Mouse (Mus musculus) layer of hippocampus, adult 2 months (tissue): ENCODE data around the gene Fbxw4. TPM values are rescaled to one million over a fixed set of nuclear protein-coding genes. Genes with fewer than 3 reads are reported as not detected.
A peak's percentile ranks its signal among the peaks of the same experiment; 100 is the strongest.

Source experiments
- DNase-seq, 2 experiments: peaks; one replicate each; pipeline ENCODE4 v3.0.0; 2022; ENCODE audit warnings: low spot score in 2 of 2
- H3K27ac ChIP-seq: fragments of 200-600 bp; 2 replicates; pipeline ENCODE4 v1.8.1; 2022
- H3K4me3 ChIP-seq: fragments of 200-600 bp; 2 replicates; pipeline ENCODE4 v1.8.1; 2022; ENCODE audit warnings: mild to moderate bottlenecking
- CTCF ChIP-seq: fragments of 200-600 bp; conservative IDR thresholded peaks from 2 replicates; pipeline ENCODE4 v1.8.1; 2022; ENCODE audit warnings: antibody characterized with exemption, mild to moderate bottlenecking, moderate library complexity
- total RNA-seq, 2 experiments: library from RNA; stranded (reverse); gene quantifications; 2 replicates each; pipeline ENCODE4 v1.2.3; 2021

The Fbxw4 gene
- total RNA-seq, 2 experiments from 2014 or later, result 35.4 to 38.7 TPM

GRCm38 (mm10) chr19:45594079-45594478 is 66.0 kb downstream of the Fbxw4 start:
- H3K27ac ChIP-seq, result no peak overlapping the region
- no peak overlapping the region for H3K4me3 ChIP-seq
- no peak for DNase-seq
- no peak for TF ChIP-seq CTCF

- no peak for TF ChIP-seq CTCF
- H3K27ac ChIP-seq, result no peak overlapping the region
- no peak for DNase-seq
These were observed 67.2 kb downstream of the Fbxw4 start for GRCm38 (mm10) chr19:45592916-45593315.

GRCm38 (mm10) chr19:45591704-45592103 is 68.4 kb downstream of the Fbxw4 start:
- no peak overlapping the region for H3K4me3 ChIP-seq
- DNase-seq, result no peak
- TF ChIP-seq CTCF, result no peak
- peak overlapping the region; percentile 12; the same call in 1 of the 2 replicates for H3K27ac ChIP-seq

More at GRCm38 (mm10) chr19:45592916-45593315, 67.2 kb downstream of the Fbxw4 start:
- H3K4me3 ChIP-seq, result no peak overlapping the region

- TF ChIP-seq CTCF, result no peak
- no peak for DNase-seq
- Histone ChIP-seq H3K4me3 (no peak overlapping the region), H3K27ac (no peak overlapping the region)
These were observed 70.4 kb downstream of the Fbxw4 start for GRCm38 (mm10) chr19:45589761-45590160.

GRCm38 (mm10) chr19:45587509-45588292 is 72.4 kb downstream of the Fbxw4 start:
- no peak overlapping the region for H3K4me3 ChIP-seq
- no peak for TF ChIP-seq CTCF
- no peak overlapping the region for H3K27ac ChIP-seq
- DNase-seq, result no peak

- H3K4me3 ChIP-seq, result no peak overlapping the region
- no peak overlapping the region for H3K27ac ChIP-seq
- DNase-seq, result no peak
- no peak for TF ChIP-seq CTCF
These were observed 73.3 kb downstream of the Fbxw4 start for GRCm38 (mm10) chr19:45586850-45587249.

- no peak for TF ChIP-seq CTCF
- DNase-seq, result no peak
- no peak overlapping the region for H3K27ac ChIP-seq
- no peak overlapping the region for H3K4me3 ChIP-seq
These were observed 75.1 kb downstream of the Fbxw4 start for GRCm38 (mm10) chr19:45584856-45585620.

- no peak for TF ChIP-seq CTCF
- DNase-seq, result no peak
- H3K4me3 ChIP-seq, result no peak overlapping the region
- no peak overlapping the region for H3K27ac ChIP-seq
These were observed 77.0 kb downstream of the Fbxw4 start for GRCm38 (mm10) chr19:45583136-45583535.

GRCm38 (mm10) chr19:45582161-45582560 is 78.0 kb downstream of the Fbxw4 start:
- TF ChIP-seq CTCF, result no peak
- Histone ChIP-seq H3K27ac (no peak overlapping the region), H3K4me3 (no peak overlapping the region)
- no peak for DNase-seq

- H3K27ac ChIP-seq, result no peak overlapping the region
- H3K4me3 ChIP-seq, result no peak overlapping the region
- peak; percentile 40 to 54 for DNase-seq
- peak; percentile 79 for TF ChIP-seq CTCF
These were observed 78.9 kb downstream of the Fbxw4 start for GRCm38 (mm10) chr19:45581257-45581656.

- Histone ChIP-seq H3K4me3 (no peak overlapping the region), H3K27ac (no peak overlapping the region)
- no peak for TF ChIP-seq CTCF
- no peak for DNase-seq
These were observed 79.9 kb downstream of the Fbxw4 start for GRCm38 (mm10) chr19:45580235-45580634.

GRCm38 (mm10) chr19:45579416-45579815 is 80.7 kb downstream of the Fbxw4 start:
- no peak for TF ChIP-seq CTCF
- DNase-seq, result no peak
- Histone ChIP-seq H3K27ac (no peak overlapping the region), H3K4me3 (no peak overlapping the region)

- no peak for DNase-seq
- no peak overlapping the region for H3K27ac ChIP-seq
- no peak overlapping the region for H3K4me3 ChIP-seq
- TF ChIP-seq CTCF, result no peak
These were observed 81.1 kb downstream of the Fbxw4 start for GRCm38 (mm10) chr19:45578976-45579375.
